Mouse (Mus musculus) hematopoietic stem cell, adult 5-6 weeks (primary cell): ENCODE results near the gene Gm10944. TPM values are rescaled to one million over a fixed set of nuclear protein-coding genes. Genes with fewer than 3 reads are reported as not detected.

ENCODE experiments used
- ATAC-seq, 2 experiments: fragments of 125-278 bp in 1 of 2; replicated peaks in 1 of 2; 2 replicates each; pipeline ENCODE4 v1.8.0; 2016 to 2017; ENCODE audit warnings: inconsistent platforms in 2 of 2, mild to moderate bottlenecking in 2 of 2, moderate number of reproducible peaks in 2 of 2, low read depth in 1 of 2, moderate TSS enrichment in 1 of 2; ENCODE audit not compliant: low FRiP score in 2 of 2, poor library complexity in 2 of 2, severe bottlenecking in 2 of 2, insufficient read depth in 1 of 2, low TSS enrichment in 1 of 2
- total RNA-seq: library from RNA; stranded (forward); fragments of 172-1452, 232-1000 nt; gene quantifications from 2 replicates; pipeline ENCODE4 v1.2.3, GENCODE M21; 2017

Gene Gm10944
- not detected in 2 replicates for total RNA-seq

- no peak for ATAC-seq
These were observed at the start of gene Gm10944 for GRCm38 (mm10) chr10:10681048-10681447. Gm10944 (plus strand) TSS chr10:10681348.

DNA sequence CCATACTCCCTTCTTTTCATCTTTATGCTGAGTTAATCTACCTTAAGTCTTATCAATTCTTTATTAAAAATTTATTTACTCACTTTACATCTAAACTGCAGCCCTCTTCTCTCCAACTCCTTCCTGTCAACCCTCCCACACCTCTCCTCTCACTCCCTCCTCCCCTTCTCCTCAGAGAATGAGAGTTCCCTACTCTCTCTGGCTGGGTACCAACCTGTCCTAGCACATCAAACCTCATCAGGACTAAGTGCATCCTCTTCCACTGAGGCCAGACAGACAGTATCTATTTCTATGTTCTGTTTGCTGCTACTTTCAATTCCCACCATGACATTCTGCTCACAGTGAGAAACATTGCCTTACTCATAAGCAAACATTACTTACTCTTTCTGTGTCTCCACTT is 25.2 kb upstream of the Gm10944 start:
- ATAC-seq: no peak

DNA sequence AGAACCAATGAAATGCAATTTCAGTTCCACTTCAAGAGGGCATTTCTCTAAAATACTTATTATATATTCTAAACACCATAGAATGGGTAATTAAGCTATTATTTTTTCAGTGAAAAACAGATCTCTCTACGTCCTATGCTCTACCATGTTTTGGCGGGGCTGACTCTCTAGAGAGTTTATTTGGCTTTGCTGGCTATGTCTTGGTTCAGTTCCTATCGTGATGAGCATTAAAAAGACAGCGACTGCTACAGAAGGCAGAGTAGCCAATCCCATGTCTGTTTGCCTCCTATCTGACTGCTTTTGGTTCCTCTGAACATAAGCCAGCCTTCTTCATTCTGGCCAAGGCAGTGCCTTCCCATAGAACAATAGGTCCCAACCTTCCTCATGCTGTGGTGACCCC is 24.5 kb upstream of the Gm10944 start:
- ATAC-seq: no peak

- no peak for ATAC-seq
These were observed 22.0 kb upstream of the Gm10944 start for GRCm38 (mm10) chr10:10659161-10659560.

DNA sequence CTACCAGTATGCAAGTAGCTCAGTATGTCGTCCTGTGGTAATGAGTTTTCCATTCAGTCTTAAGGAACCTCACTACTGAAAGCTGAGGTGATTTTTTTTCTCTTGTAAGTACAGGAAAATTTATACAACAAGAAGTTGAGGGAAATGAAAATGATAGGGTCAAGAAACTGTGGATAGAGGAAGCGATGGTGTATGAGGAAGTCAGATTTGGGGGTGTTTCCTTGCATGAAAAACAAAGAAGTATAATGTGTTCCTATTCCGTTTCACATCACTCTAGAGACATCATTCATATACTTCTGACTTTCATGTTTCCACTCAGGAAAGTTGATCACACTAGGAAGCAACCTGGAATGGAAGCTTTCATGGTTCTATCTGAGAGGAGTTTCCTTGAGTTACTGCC is 21.2 kb upstream of the Gm10944 start:
- no peak for ATAC-seq

DNA sequence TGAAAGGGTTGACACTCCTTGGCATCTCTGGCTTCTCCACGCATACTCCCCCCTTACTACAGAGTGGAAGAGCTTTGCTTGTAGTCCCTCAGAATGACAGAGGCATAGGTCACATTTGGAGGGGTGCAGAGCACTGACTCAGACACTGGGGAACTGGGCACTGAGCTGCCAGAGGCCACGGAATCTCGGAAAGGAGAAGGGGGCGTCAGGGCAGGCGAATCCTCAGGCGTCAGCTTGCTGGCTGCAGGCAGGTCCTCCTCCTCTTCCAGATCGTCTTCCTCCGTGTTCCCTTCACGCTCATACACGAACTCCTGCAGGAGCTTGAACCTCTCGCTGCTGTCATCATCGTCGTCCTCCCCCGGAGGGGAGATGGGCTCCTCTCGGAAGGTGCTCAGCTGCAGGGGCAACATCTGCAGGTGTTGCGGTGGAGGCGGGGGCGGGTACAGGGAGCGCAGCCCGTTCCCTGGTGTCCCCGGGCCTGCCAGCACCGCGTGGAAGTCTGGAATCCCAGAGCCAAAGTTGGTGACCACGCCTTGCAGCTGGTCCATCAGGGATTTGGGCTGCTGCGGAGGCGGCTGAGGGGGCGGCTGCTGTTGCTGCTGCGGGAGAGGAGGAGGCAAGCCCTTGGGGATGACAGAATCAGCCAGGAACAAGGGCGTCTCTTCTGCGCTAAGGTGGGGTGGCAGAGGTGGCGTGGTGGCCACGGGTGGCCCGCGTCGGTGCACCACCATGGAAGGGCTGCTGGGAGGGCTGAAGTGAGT is 7.9 kb downstream of the Gm10944 start:
- ATAC-seq: peak; percentile 48 to 60; a peak in 3 of 4 replicates

DNA sequence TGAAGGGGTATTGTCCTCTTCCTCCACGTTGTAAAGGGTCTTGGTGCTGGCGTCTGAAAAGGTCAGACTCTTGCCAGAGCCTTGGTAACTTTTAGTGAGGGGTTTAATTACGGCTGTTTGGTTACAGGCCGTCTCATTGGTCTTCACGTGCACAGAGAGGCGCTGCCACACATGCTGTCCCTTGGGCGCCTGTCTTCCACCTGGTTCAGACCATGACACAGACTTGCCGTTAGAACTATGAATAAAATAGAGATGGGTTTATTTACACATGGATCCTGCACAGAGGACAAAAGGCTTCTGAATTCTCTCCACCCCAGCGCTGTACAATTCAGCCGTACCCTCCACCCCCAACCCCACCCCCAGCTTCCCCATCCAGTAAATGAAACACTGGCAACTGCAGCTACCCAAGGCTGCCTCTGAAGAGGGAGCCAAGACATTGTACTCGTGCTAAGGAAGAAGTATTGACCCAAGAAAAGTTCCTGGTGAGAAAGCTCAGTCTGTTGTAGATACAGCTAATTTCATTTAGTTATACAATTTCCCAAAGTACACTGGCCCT is 8.6 kb downstream of the Gm10944 start:
- 0 out of 4 replicates have a peak, but pooled peaks have one; percentile 24 to 54 for ATAC-seq

DNA sequence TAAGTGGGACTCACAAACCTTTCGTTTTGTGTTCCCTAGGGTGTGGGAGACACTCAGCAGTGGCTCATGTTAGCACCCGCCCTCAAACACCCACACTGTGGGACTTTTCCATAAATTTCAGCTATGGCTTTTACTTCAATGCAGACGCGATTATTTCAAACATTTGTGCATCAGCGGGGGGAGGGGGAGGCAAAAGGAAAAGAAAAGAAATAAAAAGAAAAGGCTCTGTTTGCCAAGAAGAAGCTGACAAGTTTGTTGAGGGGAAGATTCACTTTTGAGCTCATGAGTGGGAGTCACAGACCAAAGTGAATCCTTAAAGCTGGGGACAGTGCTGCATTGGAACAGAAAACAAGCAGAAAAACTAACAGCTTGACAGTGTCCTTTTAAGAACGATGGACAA is 16.3 kb downstream of the Gm10944 start:
- ATAC-seq: no peak

GRCm38 (mm10) chr10:10700903-10701302 is 19.8 kb downstream of the Gm10944 start:
- no peak for ATAC-seq

- ATAC-seq: no peak
These were observed 20.2 kb downstream of the Gm10944 start for GRCm38 (mm10) chr10:10701326-10701725.

GRCm38 (mm10) chr10:10708031-10708430 is 26.9 kb downstream of the Gm10944 start:
- ATAC-seq: no peak

GRCm38 (mm10) chr10:10710359-10710758 is 29.2 kb downstream of the Gm10944 start:
- ATAC-seq: no peak

DNA sequence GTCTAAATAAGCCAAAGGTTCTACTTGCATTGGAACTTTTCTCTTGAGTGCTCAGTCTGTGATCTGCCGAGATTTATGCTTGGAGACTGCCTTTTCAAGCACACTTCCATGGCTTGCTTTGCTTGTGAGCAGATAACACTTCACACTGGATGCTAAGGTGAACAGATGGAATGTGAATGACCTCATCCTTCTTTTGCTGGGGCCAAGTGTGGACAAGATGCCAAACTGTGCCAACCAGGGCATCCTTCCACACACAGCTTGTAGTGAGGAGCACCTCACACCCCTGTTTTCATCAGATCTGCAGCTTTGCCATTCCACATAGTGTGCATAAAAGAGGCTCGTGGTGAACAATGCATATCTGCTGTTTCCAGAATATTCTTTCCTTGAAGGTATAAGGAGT is 29.7 kb downstream of the Gm10944 start:
- no peak for ATAC-seq

DNA sequence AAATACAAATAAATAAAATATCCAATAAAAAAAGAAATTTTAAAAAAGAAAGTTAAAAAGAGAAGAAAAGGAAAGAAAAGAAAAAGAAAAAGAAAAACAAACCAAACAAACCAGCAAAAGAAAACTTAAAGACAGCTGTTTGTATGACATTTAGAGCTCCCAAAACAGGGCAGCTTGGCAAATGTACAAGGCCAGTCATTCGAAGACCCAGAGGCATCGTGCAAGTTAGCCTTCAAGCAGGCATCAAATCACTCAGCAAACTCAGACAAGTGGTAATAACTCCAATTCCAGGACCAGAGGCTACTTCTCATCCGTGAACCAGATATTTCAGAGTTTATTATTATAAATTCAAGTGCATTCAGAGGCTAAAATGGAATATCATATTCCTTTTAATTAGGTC is 45.4 kb downstream of the Gm10944 start:
- ATAC-seq: no peak

Other genes starting within 250 kb of the Gm10944 start
- gene Adgb, start 209.0 kb upstream of the Gm10944 start, total RNA-seq: not detected in 2 replicates
- gene Rab32, start 123.1 kb upstream of the Gm10944 start, total RNA-seq: 31.8 and 39.1 TPM in 2 replicates